Mouse (Mus musculus): ENCODE data around the gene Cyb561d2. TPM values are rescaled to one million over a fixed set of nuclear protein-coding genes. Genes with fewer than 3 reads are reported as not detected.
"Not testable (repeated sequence)": the region's sequence is repeated elsewhere in the genome, so short reads cannot be mapped to it uniquely, and the experiment has no call there.

Cyb561d2 gene
- polyA plus RNA-seq, 1 experiment from 2014 or later, result 14.7 TPM

DNA sequence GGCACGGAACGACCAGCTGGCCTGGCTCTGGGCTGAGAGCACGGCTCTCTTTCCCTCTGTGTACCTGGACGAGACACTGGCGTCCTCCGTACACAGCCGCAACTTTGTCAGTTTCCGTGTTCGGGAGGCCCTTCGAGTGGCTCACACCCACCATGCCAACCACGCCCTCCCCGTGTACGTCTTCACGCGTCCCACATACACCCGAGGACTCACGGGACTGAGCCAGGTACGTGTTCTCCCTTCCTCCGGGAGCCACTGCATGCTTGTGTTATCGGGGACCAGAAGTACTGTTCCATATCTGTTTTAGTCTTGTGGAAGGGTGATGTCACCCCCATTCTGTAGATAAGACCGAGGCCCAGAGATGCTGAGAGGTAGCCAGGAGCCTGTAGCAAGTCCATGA is 28.9 kb upstream of the Cyb561d2 start:
- H3K4me2 ChIP-seq, result peak overlapping the region; percentile 85
- ATAC-seq (replicated peaks; ENCODE audit: insufficient number of reproducible peaks, insufficient read depth, low FRiP score, low read depth), result no peak
- peak overlapping the region; percentile 30 for H3K9ac ChIP-seq
- 45% methylated on average over 21 of the region's 21 CpGs for WGBS
- H3K9me3 ChIP-seq (replicated peaks), result no peaks in the 10 kb centered on the region
- peaks cover 29% of the 10 kb centered on the region for H3K36me3 ChIP-seq
- H3K4me1 ChIP-seq (replicated peaks), result peaks cover 55% of the 10 kb centered on the region
- H3K4me3 ChIP-seq, result peak overlapping the region; percentile 89
- no peaks in the 10 kb centered on the region for H3K27me3 ChIP-seq
- peak overlapping the region; percentile 27 for H3K27ac ChIP-seq

DNA sequence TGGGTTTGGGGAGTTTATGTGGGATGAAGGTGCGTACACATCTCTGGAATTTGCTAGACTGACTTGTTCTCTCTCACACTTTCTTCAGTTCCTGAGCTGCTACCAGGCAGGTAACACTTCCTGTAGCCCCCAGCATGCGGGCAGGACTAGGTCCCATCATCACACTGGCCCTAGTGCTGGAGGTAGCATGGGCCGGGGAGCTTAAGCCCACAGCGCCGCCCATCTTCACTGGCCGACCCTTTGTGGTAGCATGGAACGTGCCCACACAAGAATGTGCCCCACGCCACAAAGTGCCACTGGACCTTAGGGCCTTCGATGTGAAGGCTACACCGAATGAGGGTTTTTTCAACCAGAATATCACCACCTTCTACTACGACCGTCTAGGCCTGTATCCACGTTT is 28.0 kb upstream of the Cyb561d2 start:
- WGBS, result 47% methylated on average over 13 of the region's 13 CpGs
- Histone ChIP-seq H3K27ac (peak overlapping the region; percentile 89), H3K36me3 (peaks cover 32% of the 10 kb centered on the region), H3K9ac (peak overlapping the region; percentile 81), H3K4me1 (replicated peaks) (peaks cover 56% of the 10 kb centered on the region), H3K9me3 (replicated peaks) (no peaks in the 10 kb centered on the region), H3K4me2 (peak overlapping the region; percentile 85), H3K27me3 (no peaks in the 10 kb centered on the region), H3K4me3 (peak overlapping the region; percentile 89)
- ATAC-seq (replicated peaks; ENCODE audit: insufficient number of reproducible peaks, insufficient read depth, low FRiP score, low read depth), result no peak

DNA sequence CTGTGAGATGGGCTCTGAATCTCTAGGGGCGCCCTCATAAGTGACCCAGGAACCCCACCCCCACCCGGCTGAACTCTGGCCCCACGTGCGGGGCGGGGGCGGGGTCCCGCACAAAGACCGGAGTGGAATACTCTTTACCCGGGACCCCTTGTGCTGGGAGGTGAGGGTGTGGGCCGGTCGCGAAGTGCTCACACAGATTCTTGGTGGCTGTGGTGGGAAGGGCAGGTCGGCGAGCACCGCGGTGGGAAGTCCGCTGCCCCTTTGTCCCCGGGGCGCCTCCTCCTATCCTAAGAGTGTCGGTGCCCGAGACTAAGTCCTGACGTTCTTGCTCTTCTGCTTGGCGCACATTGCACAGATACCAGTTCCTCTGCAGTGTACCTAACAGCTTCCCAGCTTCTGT is 27.3 kb upstream of the Cyb561d2 start:
- Histone ChIP-seq H3K9me3 (replicated peaks) (no peaks in the 10 kb centered on the region), H3K9ac (peak overlapping the region; percentile 81), H3K36me3 (peaks cover 30% of the 10 kb centered on the region), H3K4me1 (replicated peaks) (peaks cover 59% of the 10 kb centered on the region), H3K4me3 (peak overlapping the region; percentile 89), H3K27ac (peak overlapping the region; percentile 89), H3K4me2 (peak overlapping the region; percentile 85), H3K27me3 (no peaks in the 10 kb centered on the region)
- under 1% methylated on average over 23 of the region's 23 CpGs for WGBS
- ATAC-seq (replicated peaks; ENCODE audit: insufficient number of reproducible peaks, insufficient read depth, low FRiP score, low read depth), result peak; percentile 4

DNA sequence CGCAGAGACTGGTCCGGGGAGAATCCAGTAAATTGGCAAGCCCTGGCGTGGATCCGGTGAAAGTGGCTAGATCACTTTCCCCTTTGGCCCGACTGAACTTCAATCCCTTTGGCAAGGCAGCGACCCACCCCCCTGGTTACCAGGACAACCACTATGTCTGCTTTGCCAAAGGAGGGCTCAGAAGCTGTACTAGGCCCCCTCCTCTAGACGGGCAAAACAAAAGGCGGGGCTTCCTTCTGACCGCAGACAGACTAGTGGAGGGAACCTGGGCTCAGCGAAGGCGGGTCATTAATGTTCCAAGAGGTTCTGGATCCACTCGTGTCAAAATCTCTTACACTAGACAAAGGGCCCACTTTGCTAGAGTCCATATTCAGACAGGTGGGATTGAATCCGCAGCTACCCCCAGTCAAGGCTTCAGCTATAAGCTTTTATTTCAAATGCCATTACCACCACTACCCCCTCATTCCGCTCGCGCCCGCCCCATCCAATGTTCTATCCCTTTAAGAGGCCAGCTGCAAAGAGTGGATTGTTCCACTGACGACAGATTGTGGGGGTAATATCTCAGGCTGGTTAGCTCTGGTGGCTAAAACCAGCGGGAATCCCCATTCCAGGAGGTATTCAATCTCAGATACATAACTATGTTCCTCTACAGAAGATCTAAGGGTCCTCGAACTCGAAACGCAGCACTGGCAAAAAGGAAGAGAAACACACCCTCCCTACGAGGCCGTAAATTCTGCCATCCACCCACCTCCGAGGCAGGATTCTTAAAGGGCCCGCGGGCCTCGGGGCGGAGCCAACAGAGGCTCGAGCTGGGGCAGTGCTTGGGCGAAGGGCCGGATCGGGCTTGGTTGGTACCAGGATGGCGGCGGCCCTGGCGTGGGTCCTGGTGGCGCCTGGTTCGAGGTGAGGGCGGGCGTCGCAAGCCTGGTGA is 26.6 kb upstream of the Cyb561d2 start:
- Histone ChIP-seq H3K36me3 (peaks cover 26% of the 10 kb centered on the region), H3K4me2 (peak overlapping the region; percentile 85), H3K9ac (peak overlapping the region; percentile 81), H3K27ac (peak overlapping the region; percentile 89), H3K9me3 (replicated peaks) (no peaks in the 10 kb centered on the region), H3K27me3 (no peaks in the 10 kb centered on the region), H3K4me1 (replicated peaks) (peaks cover 66% of the 10 kb centered on the region), H3K4me3 (peak overlapping the region; percentile 89)
- WGBS, result under 1% methylated on average over 41 of the region's 41 CpGs
- peak; percentile 71 for ATAC-seq (replicated peaks; ENCODE audit: insufficient number of reproducible peaks, insufficient read depth, low FRiP score, low read depth)

DNA sequence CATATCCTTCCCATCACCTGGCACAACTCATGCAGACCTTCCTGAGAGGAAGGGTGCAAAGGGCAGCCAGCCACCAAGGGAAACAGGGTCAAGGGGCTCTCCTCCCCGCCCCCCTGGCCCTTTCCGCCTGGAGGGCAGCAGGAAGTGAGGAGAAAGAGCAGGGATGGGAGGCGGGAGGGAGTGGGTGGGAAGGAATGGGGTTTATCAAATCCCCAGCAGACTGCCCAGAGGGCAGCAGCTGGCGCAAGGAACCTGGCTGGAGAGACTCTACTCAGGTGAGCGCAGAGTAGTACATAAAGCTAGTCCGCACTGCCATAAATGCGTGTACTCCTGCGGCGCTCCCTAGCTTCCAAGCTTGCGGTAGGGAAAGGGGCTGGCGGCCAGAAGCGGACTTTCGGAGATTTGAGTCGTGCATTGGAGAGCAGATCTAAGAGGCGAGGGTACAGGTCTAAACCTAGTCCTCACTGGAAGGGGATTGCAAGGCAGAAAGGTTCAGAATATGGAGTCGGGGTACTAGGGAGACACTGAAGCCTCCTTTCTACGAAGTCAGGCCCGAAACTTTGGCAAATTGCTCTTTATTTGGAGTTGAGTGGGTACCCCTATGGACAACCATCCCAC is 25.8 kb upstream of the Cyb561d2 start, which contains the start of gene Hyal2:
Hyal2 (plus strand) TSS at position 244 of the 618 bp plus-strand sequence.
- ATAC-seq (replicated peaks; ENCODE audit: insufficient number of reproducible peaks, insufficient read depth, low FRiP score, low read depth), result no peak
- H3K4me2 ChIP-seq, result peak within 1 kb of the TSS; percentile 85
- 15% methylated on average over 18 of the region's 18 CpGs for WGBS
- peak within 1 kb of the TSS; percentile 81 for H3K9ac ChIP-seq
- H3K4me3 ChIP-seq, result peak within 1 kb of the TSS; percentile 89
- no peaks in the 10 kb centered on the region for H3K27me3 ChIP-seq
- H3K9me3 ChIP-seq (replicated peaks), result no peaks in the 10 kb centered on the region
- H3K27ac ChIP-seq, result peak within 1 kb of the TSS; percentile 89
- peaks cover 68% of the 10 kb centered on the region for H3K4me1 ChIP-seq (replicated peaks)
- peaks cover 19% of the 10 kb centered on the region for H3K36me3 ChIP-seq

DNA sequence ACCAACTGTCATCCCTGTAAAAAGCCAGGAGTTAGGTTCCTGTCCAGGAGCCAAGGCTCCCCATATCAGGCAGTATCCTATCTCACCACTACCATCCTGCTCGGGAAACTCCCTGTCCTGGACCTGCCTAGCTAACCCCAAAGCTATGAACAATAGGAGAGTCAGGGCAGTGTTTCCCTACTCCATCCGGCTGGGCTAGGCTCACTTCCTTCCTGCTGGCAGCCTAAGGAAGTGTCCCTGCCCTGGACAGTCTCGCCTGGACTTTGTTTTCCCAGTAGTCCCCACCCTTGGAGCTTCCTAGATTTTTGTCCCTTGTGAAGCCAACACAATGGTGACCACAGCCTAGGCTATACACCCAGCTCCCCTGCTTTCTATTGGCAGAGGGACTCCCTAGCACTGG is 24.9 kb upstream of the Cyb561d2 start:
- H3K4me1 ChIP-seq (replicated peaks), result peaks cover 67% of the 10 kb centered on the region
- H3K36me3 ChIP-seq, result peaks cover 17% of the 10 kb centered on the region
- H3K27ac ChIP-seq, result peak overlapping the region; percentile 89
- 0 out of 2 replicates have a peak overlapping the region, but pooled peaks have one; percentile 7 for H3K4me3 ChIP-seq
- H3K9ac ChIP-seq, result no peak overlapping the region
- no peaks in the 10 kb centered on the region for H3K27me3 ChIP-seq
- no peaks in the 10 kb centered on the region for H3K9me3 ChIP-seq (replicated peaks)
- peak; percentile 28 for ATAC-seq (replicated peaks; ENCODE audit: insufficient number of reproducible peaks, insufficient read depth, low FRiP score, low read depth)
- peak overlapping the region; percentile 85 for H3K4me2 ChIP-seq
- 55% methylated on average over 3 of the region's 3 CpGs for WGBS

DNA sequence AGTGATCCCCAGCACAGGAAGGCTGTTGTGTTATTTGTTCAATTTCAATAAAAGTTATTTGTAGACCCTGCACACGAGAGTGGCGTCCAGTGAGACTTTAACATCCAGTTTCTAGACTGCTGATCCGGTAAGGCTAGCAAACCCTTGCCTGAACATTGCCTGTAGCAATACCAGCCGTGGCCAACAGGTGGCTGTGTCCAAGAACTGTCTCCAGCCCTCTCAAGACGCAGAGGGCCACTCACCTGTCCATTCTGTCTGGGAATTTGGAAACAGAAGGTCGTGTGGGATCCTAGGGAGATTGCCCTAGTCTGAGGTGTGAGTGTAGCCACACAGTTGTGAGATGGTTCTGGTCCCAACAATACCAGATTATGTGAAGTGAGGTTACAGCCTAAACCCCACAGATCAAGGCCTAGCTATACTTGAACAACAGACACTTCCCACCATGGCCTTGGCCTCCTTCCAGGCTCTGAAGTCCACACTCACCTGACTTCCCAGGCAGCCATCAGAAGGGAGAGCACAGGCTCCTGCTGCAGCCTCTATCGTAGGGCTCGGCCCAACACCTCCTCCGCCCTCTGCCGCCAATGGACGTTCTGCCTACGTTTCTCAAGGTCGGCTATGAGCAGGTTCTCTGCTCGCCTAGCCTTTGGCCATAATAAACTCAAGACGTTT is 24.2 kb upstream of the Cyb561d2 start:
- peak overlapping the region; percentile 85 for H3K4me2 ChIP-seq
- no peaks in the 10 kb centered on the region for H3K9me3 ChIP-seq (replicated peaks)
- peaks cover 21% of the 10 kb centered on the region for H3K36me3 ChIP-seq
- no peak for ATAC-seq (replicated peaks; ENCODE audit: insufficient number of reproducible peaks, insufficient read depth, low FRiP score, low read depth)
- H3K4me3 ChIP-seq, result 0 out of 2 replicates have a peak overlapping the region, but pooled peaks have one; percentile 7
- no peak overlapping the region for H3K9ac ChIP-seq
- WGBS, result 51% methylated on average over 15 of the region's 15 CpGs
- H3K4me1 ChIP-seq (replicated peaks), result peaks cover 60% of the 10 kb centered on the region
- H3K27ac ChIP-seq, result peak overlapping the region; percentile 89
- no peaks in the 10 kb centered on the region for H3K27me3 ChIP-seq

DNA sequence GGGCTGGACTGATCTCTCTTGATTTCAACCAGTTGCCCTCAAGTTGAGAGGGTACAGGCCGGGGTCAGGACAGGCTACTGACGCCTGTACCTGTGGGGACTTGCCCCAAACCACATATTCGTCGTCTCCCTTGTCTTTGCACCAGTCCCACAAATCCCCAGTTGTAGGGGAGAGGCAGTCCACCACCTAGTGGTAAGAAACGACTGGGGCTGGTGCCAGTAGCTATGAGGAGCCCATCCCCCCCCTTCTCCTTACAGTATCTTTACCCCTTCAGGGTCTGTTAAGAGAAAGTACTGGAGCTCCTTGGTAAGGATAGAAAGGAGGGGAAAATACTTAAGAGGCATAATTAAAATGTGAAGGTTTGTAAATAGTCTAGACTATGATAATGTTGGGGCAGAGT is 23.6 kb upstream of the Cyb561d2 start:
- H3K4me1 ChIP-seq (replicated peaks), result peaks cover 54% of the 10 kb centered on the region
- H3K27me3 ChIP-seq; H3K9me3 ChIP-seq (replicated peaks); ATAC-seq (replicated peaks; ENCODE audit: insufficient number of reproducible peaks, insufficient read depth, low FRiP score, low read depth); H3K9ac ChIP-seq: not testable (repeated sequence)
- H3K4me3 ChIP-seq, result peak overlapping the region; percentile 14; the same call in 1 of the 2 replicates
- H3K36me3 ChIP-seq, result peaks cover 27% of the 10 kb centered on the region
- H3K4me2 ChIP-seq, result peak overlapping the region; percentile 85
- peak overlapping the region; percentile 89 for H3K27ac ChIP-seq
- WGBS, result 43% methylated on average over 5 of the region's 5 CpGs

DNA sequence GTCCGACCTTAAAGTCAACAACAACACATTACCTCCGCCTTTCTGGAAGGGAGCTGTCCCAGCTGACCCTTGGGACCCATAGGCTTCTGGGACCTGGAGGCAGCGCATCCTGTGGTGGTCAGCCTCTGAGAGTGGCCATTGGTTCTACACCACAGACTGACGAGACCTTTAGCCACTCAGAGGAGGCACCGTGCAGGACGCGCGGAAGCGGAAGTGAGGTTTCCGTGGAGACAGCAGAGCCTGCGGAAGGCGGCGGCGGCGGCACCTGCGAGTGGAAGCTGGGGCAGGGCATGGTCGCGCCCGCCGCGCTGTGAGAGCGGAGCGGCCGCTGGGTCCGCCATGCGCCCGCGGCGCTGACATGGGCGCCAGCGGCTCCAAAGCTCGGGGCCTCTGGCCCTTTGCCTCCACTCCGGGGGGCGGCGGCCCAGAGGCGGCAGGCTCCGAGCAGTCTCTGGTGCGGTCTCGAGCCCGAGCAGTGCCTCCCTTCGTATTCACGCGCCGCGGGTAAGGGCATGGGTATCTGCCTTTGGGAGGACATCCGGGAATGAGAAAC is 21.1 kb upstream of the Cyb561d2 start, which contains the start of gene Tusc2:
Tusc2 (plus strand) TSS at position 227 of the 553 bp plus-strand sequence.
- Histone ChIP-seq H3K9ac (peak within 1 kb of the TSS; percentile 82), H3K27ac (peak within 1 kb of the TSS; percentile 79), H3K4me1 (replicated peaks) (peaks cover 42% of the 10 kb centered on the region), H3K4me2 (peak within 1 kb of the TSS; percentile 80), H3K9me3 (replicated peaks) (no peaks in the 10 kb centered on the region), H3K27me3 (no peaks in the 10 kb centered on the region), H3K36me3 (peaks cover 52% of the 10 kb centered on the region), H3K4me3 (peak within 1 kb of the TSS; percentile 85)
- WGBS, result under 1% methylated on average over 46 of the region's 46 CpGs
- ATAC-seq (replicated peaks; ENCODE audit: insufficient number of reproducible peaks, insufficient read depth, low FRiP score, low read depth), result peak; percentile 93

DNA sequence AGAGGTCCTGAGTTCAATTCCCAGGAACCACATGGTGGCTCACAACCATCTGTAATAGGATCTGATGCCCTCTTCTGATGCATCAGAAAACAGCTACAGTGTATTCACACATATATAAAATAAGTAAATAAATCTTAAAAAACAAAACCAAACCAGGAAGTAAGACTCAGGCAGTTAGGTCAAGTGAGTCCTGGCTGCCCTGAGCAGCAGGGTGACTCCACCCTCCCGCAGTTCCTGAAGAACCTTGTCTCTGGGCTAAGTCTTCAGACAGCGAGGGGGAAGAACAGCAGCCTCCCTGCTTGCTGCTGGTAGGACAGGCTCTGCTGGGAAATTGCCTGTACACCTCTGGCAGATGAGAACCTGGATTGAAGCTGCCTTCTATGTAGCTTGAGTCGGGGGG is 14.4 kb upstream of the Cyb561d2 start:
- WGBS, result 44% methylated on average over 3 of the region's 3 CpGs
- Histone ChIP-seq H3K9ac (peak overlapping the region; percentile 44), H3K4me3 (peak overlapping the region; percentile 77), H3K4me2 (peak overlapping the region; percentile 91), H3K36me3 (peaks cover 44% of the 10 kb centered on the region), H3K4me1 (replicated peaks) (peaks cover 45% of the 10 kb centered on the region), H3K27ac (peak overlapping the region; percentile 96), H3K27me3 (no peaks in the 10 kb centered on the region), H3K9me3 (replicated peaks) (no peaks in the 10 kb centered on the region)
- ATAC-seq (replicated peaks; ENCODE audit: insufficient number of reproducible peaks, insufficient read depth, low FRiP score, low read depth), result no peak

All from heart, embryonic 15.5 days (tissue).